ENCODE assay signal across 7 mouse cellular contexts in the genomic region with DNA sequence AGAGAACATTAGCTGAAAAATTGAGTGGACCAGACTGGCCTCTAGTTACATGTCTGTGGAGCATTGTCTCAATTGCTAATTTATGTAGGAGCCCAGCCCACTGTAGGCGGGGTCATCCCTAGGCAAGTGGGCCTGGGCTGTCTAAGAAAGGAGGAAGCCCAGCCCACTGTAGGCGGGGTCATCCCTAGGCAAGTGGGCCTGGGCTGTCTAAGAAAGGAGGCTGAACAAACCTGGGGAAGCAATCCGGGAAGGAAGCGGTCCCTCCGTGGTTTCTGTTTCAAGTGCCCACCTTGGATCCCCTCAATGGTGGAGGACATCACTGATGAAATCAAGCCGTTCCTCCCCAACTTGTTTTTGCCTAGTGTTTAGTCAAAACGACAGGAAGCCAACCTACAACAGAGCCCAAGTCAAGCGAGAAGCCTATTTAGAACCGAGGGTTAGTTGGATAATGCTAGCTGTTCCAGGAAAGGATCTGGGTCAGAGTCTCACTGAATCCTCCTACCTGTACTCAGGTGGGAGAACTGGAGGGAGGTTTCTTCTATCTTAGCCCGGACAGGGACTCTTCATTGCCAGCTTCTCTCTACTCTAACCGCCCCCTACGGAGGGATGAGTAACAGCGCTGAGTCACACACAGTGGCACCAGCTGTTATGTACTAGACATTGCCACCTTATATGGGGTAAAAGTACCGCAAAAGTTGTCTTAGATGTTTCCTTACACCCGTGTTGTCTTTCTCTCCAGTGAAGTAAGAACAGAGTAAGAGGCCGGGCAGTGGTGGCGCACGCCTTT. TPM values are rescaled to one million over a fixed set of nuclear protein-coding genes. Genes with fewer than 3 reads are reported as not detected.
A peak's percentile ranks its signal among the peaks of the same experiment; 100 is the strongest.
DNase-seq lines count a peak whose midpoint lies in the region; ATAC-seq and TF ChIP-seq lines count a peak whose summit lies in the region.

No protein-coding gene starts in this region.

- TF ChIP-seq POLR2A in MEL (IDR thresholded peaks at IDR 0.05; ENCODE audit: control insufficient read depth in 1 of 2, insufficient read depth in 1 of 2, low read depth in 1 of 2, low read length in 2 of 2, poor library complexity in 1 of 2) = no peak

- DNase-seq in liver (peak; percentile 67), MEL (ENCODE audit: low read depth, low spot score) (peak; percentile 81)
- no peak for DNase-seq in liver, postnatal 0 days
- peak; percentile 35 for DNase-seq in embryonic facial prominence, embryonic 14.5 days (ENCODE audit: low spot score)
- no peak for DNase-seq in cerebellum, adult 18-20 months
- DNase-seq in layer of hippocampus, adult 9-11 months = no peak

- ATAC-seq in liver, postnatal 0 days = no peak; the same call in 1 of the 2 replicates
- 0 out of 2 replicates have a peak, but pooled peaks have one; percentile 55 for ATAC-seq in embryonic facial prominence, embryonic 14.5 days (ENCODE audit: low read depth)
- peak; percentile 73 for ATAC-seq in megakaryocyte progenitor cell, adult 5-6 weeks (replicated peaks; ENCODE audit: poor library complexity)

- no peak for TF ChIP-seq EP300 in liver, postnatal 0 days (IDR thresholded peaks at IDR 0.05; ENCODE audit: low read depth)
- no peak for TF ChIP-seq EP300 in MEL (IDR thresholded peaks at IDR 0.05; ENCODE audit: low read depth in 1 of 2, low read length in 2 of 2)

- 58% methylated on average over 18 of the region's 18 CpGs for WGBS in liver, postnatal 0 days (ENCODE audit: insufficient replicate concordance)
- WGBS in embryonic facial prominence, embryonic 14.5 days = 66% methylated on average over 18 of the region's 18 CpGs

- no peak overlapping the region for H3K27ac ChIP-seq in liver, postnatal 0 days (ENCODE audit: low read depth)
- H3K27ac ChIP-seq in MEL (ENCODE audit: control insufficient read depth, low read depth, low read length) = no peak overlapping the region
- no peak overlapping the region for H3K27ac ChIP-seq in embryonic facial prominence, embryonic 14.5 days (replicated peaks; ENCODE audit: low read depth, low read length)

- H3K36me3 ChIP-seq in liver, postnatal 0 days (replicated peaks; ENCODE audit: insufficient read depth, low read length) = no peaks in the 10 kb centered on the region
- peaks cover 0 to 7% of the 10 kb centered on the region in 2 experiments; a peak in 2 of 4 replicates for H3K36me3 ChIP-seq in MEL (ENCODE audit: control insufficient read depth in 1 of 2, insufficient read depth in 2 of 2, low read length in 2 of 2)
- H3K36me3 ChIP-seq in embryonic facial prominence, embryonic 14.5 days (ENCODE audit: control insufficient read depth, insufficient read depth, low read length) = no peaks in the 10 kb centered on the region

- no peaks in the 10 kb centered on the region for H3K79me2 ChIP-seq in MEL (ENCODE audit: control insufficient read depth, insufficient read depth, low read length, poor library complexity)

- no peak overlapping the region for H3K4me2 ChIP-seq in liver, postnatal 0 days (ENCODE audit: low read depth, low read length)
- H3K4me2 ChIP-seq in embryonic facial prominence, embryonic 14.5 days (ENCODE audit: low read depth, low read length) = no peak overlapping the region

- no peak for TF ChIP-seq CTCF in liver, postnatal 0 days (IDR thresholded peaks at IDR 0.05; ENCODE audit: low read depth)
- no peak for TF ChIP-seq CTCF in MEL (IDR thresholded peaks at IDR 0.05 in 2 of 3, conservative IDR thresholded peaks at IDR 0.05 in 1 of 3; ENCODE audit: control insufficient read depth in 1 of 3, insufficient read depth in 1 of 3, low read depth in 2 of 3, low read length in 3 of 3, poor library complexity in 1 of 3, severe bottlenecking in 1 of 3)

- TF ChIP-seq RAD21 in MEL (IDR thresholded peaks at IDR 0.05; ENCODE audit: low read depth, low read length) = no peak

- H3K4me3 ChIP-seq in liver, postnatal 0 days (ENCODE audit: low read depth, low read length) = no peak overlapping the region
- no peak overlapping the region for H3K4me3 ChIP-seq in MEL (ENCODE audit: control insufficient read depth in 1 of 2, insufficient read depth in 1 of 2, low read depth in 2 of 2, low read length in 2 of 2)
- no peak overlapping the region for H3K4me3 ChIP-seq in embryonic facial prominence, embryonic 14.5 days (ENCODE audit: low read depth, low read length)

- H3K9me3 ChIP-seq in liver, postnatal 0 days (ENCODE audit: low read length) = no peaks in the 10 kb centered on the region
- H3K9me3 ChIP-seq in MEL (replicated peaks; ENCODE audit: insufficient read depth, low read length) = no peaks in the 10 kb centered on the region
- H3K9me3 ChIP-seq in embryonic facial prominence, embryonic 14.5 days (ENCODE audit: control insufficient read depth, low read length) = no peaks in the 10 kb centered on the region

- no peaks in the 10 kb centered on the region for H3K27me3 ChIP-seq in liver, postnatal 0 days (ENCODE audit: insufficient read depth, low read length)
- H3K27me3 ChIP-seq in MEL (ENCODE audit: control insufficient read depth in 1 of 2, insufficient read depth in 2 of 2, low read length in 2 of 2) = no peaks in the 10 kb centered on the region
- no peaks in the 10 kb centered on the region for H3K27me3 ChIP-seq in embryonic facial prominence, embryonic 14.5 days (replicated peaks; ENCODE audit: control insufficient read depth, insufficient read depth, low read length)

- H3K9ac ChIP-seq in liver, postnatal 0 days (replicated peaks) = no peak overlapping the region
- H3K9ac ChIP-seq in MEL (ENCODE audit: control insufficient read depth, low read depth, low read length, poor library complexity, severe bottlenecking) = no peak overlapping the region
- H3K9ac ChIP-seq in embryonic facial prominence, embryonic 14.5 days (ENCODE audit: low read depth, low read length) = no peak overlapping the region

- 0 out of 2 replicates have a peak, but pooled peaks cover 8% of the 10 kb centered on the region for H3K4me1 ChIP-seq in liver, postnatal 0 days (ENCODE audit: insufficient read depth)
- peaks cover 2 to 10% of the 10 kb centered on the region in 2 experiments for H3K4me1 ChIP-seq in MEL (ENCODE audit: control insufficient read depth in 1 of 2, insufficient read depth in 2 of 2, low read length in 2 of 2)
- no peaks in the 10 kb centered on the region for H3K4me1 ChIP-seq in embryonic facial prominence, embryonic 14.5 days (ENCODE audit: control insufficient read depth, insufficient read depth, low read length)

TF ChIP-seq in MEL, 35 proteins besides CTCF, POLR2A, EP300 and RAD21:
- TF ChIP-seq TAL1 (IDR thresholded peaks at IDR 0.05; ENCODE audit: low read length) (no peak), MAX (IDR thresholded peaks at IDR 0.05; ENCODE audit: low read length) (no peak), UBTF (IDR thresholded peaks at IDR 0.05; ENCODE audit: borderline replicate concordance, insufficient read depth, low read depth, low read length) (no peak), MXI1 (IDR thresholded peaks at IDR 0.05; ENCODE audit: low read depth, low read length) (no peak), SMC3 (IDR thresholded peaks at IDR 0.05; ENCODE audit: low read depth, low read length) (no peak), MEF2A (IDR thresholded peaks at IDR 0.05; ENCODE audit: extremely low read depth, insufficient replicate concordance, low read depth, low read length, poor library complexity, severe bottlenecking) (no peak), ETS1 (IDR thresholded peaks at IDR 0.05; ENCODE audit: low read depth, low read length) (no peak), RCOR1 (IDR thresholded peaks at IDR 0.05; ENCODE audit: low read depth, low read length) (no peak), HCFC1 (IDR thresholded peaks at IDR 0.05; ENCODE audit: low read depth, low read length) (no peak), TCF12 (IDR thresholded peaks at IDR 0.05; ENCODE audit: low read depth, low read length) (no peak)

RNA-seq across cellular contexts. Expression of gene Rem2, which starts 16.6 kb away (rescaled TPM):
- 0.66 and 0.87 TPM in 2 replicates for polyA plus RNA-seq in liver, postnatal 0 days (2015; fragmentation: Nextera tagmentation; extraction: Ambion mirVana)
- 28.6 and 38.8 TPM in 2 replicates for total RNA-seq in MEL (2012; rRNA removed)
- polyA plus RNA-seq in MEL (2012; ENCODE audit: insufficient read depth in 1 of 2, insufficient read length in 2 of 2, low read depth in 1 of 2, low replicate concordance in 2 of 2, missing spikeins in 1 of 2) = 1 to 10 TPM in 1 of 2 experiments, not detected in 1; 4.8 TPM
- 1.7 and 2.1 TPM in 2 replicates for polyA plus RNA-seq in embryonic facial prominence, embryonic 14.5 days (2014; fragmentation: Nextera tagmentation; extraction: Ambion mirVana)
- total RNA-seq in megakaryocyte progenitor cell, adult 5-6 weeks (2015) = 0.29 and 0.62 TPM in 2 replicates
- total RNA-seq in megakaryocyte progenitor cell, adult 5-6 weeks (2017) = 2.2 TPM in 1 of 2 replicates, not detected in the other

RNA-seq across cellular contexts. Expression of gene Prmt5, which starts 24.8 kb away (rescaled TPM):
- polyA plus RNA-seq in liver, postnatal 0 days (2015; fragmentation: Nextera tagmentation; extraction: Ambion mirVana) = 12.2 and 13.8 TPM in 2 replicates
- 170 and 192 TPM in 2 replicates for total RNA-seq in MEL (2012; rRNA removed)
- polyA plus RNA-seq in MEL (2012; ENCODE audit: insufficient read depth in 1 of 2, insufficient read length in 2 of 2, low read depth in 1 of 2, low replicate concordance in 2 of 2, missing spikeins in 1 of 2) = 100 to 1,000 TPM in 1 of 2 experiments, not detected in 1; 167 TPM
- 65.3 and 75.7 TPM in 2 replicates for polyA plus RNA-seq in embryonic facial prominence, embryonic 14.5 days (2014; fragmentation: Nextera tagmentation; extraction: Ambion mirVana)
- total RNA-seq in megakaryocyte progenitor cell, adult 5-6 weeks (2015) = 57.3 and 76.3 TPM in 2 replicates
- total RNA-seq in megakaryocyte progenitor cell, adult 5-6 weeks (2017) = 62.1 and 66.6 TPM in 2 replicates

RNA-seq across cellular contexts. Expression of gene Lrp10, which starts 28.6 kb away (rescaled TPM):
- polyA plus RNA-seq in liver, postnatal 0 days (2015; fragmentation: Nextera tagmentation; extraction: Ambion mirVana) = 20.9 and 25.3 TPM in 2 replicates
- 53.6 and 55.4 TPM in 2 replicates for total RNA-seq in MEL (2012; rRNA removed)
- polyA plus RNA-seq in MEL (2012; ENCODE audit: insufficient read depth in 1 of 2, insufficient read length in 2 of 2, low read depth in 1 of 2, low replicate concordance in 2 of 2, missing spikeins in 1 of 2) = 100 to 1,000 TPM in 1 of 2 experiments, not detected in 1; 110 TPM
- polyA plus RNA-seq in embryonic facial prominence, embryonic 14.5 days (2014; fragmentation: Nextera tagmentation; extraction: Ambion mirVana) = 41.0 and 43.4 TPM in 2 replicates
- 23.5 and 25.0 TPM in 2 replicates for total RNA-seq in megakaryocyte progenitor cell, adult 5-6 weeks (2015)
- 27.4 and 37.2 TPM in 2 replicates for total RNA-seq in megakaryocyte progenitor cell, adult 5-6 weeks (2017)

Comparison
In these comparisons a context has a peak if more than half of its experiments do, and no peak if none do; other contexts are left out.
1. DNase-seq: peak in liver (single experiment), MEL (single experiment) and embryonic facial prominence, embryonic 14.5 days (single experiment); none in liver, postnatal 0 days (single experiment), cerebellum, adult 18-20 months (0 of 2) and layer of hippocampus, adult 9-11 months (single experiment).